Mouse (Mus musculus) liver, adult 2 months (tissue): ENCODE data around the gene Fam160a1. TPM values are rescaled to one million over a fixed set of nuclear protein-coding genes. Genes with fewer than 3 reads are reported as not detected.

Source experiments
- DNase-seq: peaks from one replicate; pipeline ENCODE4 v3.0.0-alpha.2; 2011; ENCODE audit warnings: low read depth, low spot score; ENCODE audit errors: extremely low read depth
- H3K27ac ChIP-seq: fragments of 200-500 bp; replicated peaks from 2 replicates; pipeline ENCODE4 v1.5.1; 2012; ENCODE audit warnings: low read depth, mild to moderate bottlenecking, control low read depth, inconsistent platforms, low read length; ENCODE audit not compliant: insufficient read depth
- H3K27me3 ChIP-seq: fragments of 200-500 bp; 2 replicates; pipeline ENCODE4 v1.6.1; 2012; ENCODE audit warnings: mild to moderate bottlenecking, moderate library complexity, low read length, inconsistent platforms; ENCODE audit not compliant: control insufficient read depth, insufficient read depth
- H3K36me3 ChIP-seq: fragments of 200-500 bp; 2 replicates; pipeline ENCODE4 v1.6.1; 2012; ENCODE audit warnings: low read length, inconsistent platforms; ENCODE audit not compliant: control insufficient read depth, insufficient read depth
- H3K4me1 ChIP-seq: fragments of 200-500 bp; 2 replicates; pipeline ENCODE4 v1.6.1; 2011; ENCODE audit warnings: low read length; ENCODE audit not compliant: control insufficient read depth, insufficient read depth
- H3K4me3 ChIP-seq: fragments of 200-500 bp; 2 replicates; pipeline ENCODE4 v1.5.1; 2011; ENCODE audit warnings: low read depth, mild to moderate bottlenecking, control low read depth, low read length, moderate library complexity; ENCODE audit not compliant: insufficient read depth
- H3K79me2 ChIP-seq: fragments of 200-500 bp; 2 replicates; pipeline ENCODE4 v1.6.1; 2012; ENCODE audit warnings: inconsistent platforms, mild to moderate bottlenecking, low read length, moderate library complexity; ENCODE audit not compliant: control insufficient read depth, insufficient read depth
- H3K9ac ChIP-seq: fragments of 200-500 bp; 2 replicates; pipeline ENCODE4 v1.6.1; 2012; ENCODE audit warnings: low read depth, mild to moderate bottlenecking, control low read depth, inconsistent platforms, low read length
- CTCF ChIP-seq: fragments of 200-500 bp; IDR thresholded peaks from 2 replicates; pipeline ENCODE4 v1.5.1; 2011; ENCODE audit warnings: low read depth, low read length, control low read depth
- POLR2A ChIP-seq: fragments of 200-500 bp; IDR thresholded peaks from 2 replicates; pipeline ENCODE4 v1.6.1; 2011; ENCODE audit warnings: low read length, control low read depth; ENCODE audit not compliant: insufficient read depth; ENCODE audit errors: extremely low read depth
- WGBS: fragments of 180-500 bp; shearing (Covaris S2); methylation state at CpG from one replicate; pipeline ENCODE4 v1.1.7; 2018; 5-methylcytosine and 5-hydroxymethylcytosine counted together
- polyA plus RNA-seq: library from polyadenylated mRNA; depleted of rRNA; stranded (reverse); fragments of >200 nt; gene quantifications from 2 replicates; pipeline ENCODE4 v1.2.3, GENCODE M21; 2012; rRNA removed
- total RNA-seq: library from RNA; depleted of rRNA; stranded (reverse); fragments of >200 nt; gene quantifications from 2 replicates; pipeline ENCODE4 v1.2.3, GENCODE M21; 2014; rRNA removed

Fam160a1 gene
- total RNA-seq = 1.8 and 3.0 TPM in 2 replicates
- 3.4 and 4.7 TPM in 2 replicates for polyA plus RNA-seq

DNA sequence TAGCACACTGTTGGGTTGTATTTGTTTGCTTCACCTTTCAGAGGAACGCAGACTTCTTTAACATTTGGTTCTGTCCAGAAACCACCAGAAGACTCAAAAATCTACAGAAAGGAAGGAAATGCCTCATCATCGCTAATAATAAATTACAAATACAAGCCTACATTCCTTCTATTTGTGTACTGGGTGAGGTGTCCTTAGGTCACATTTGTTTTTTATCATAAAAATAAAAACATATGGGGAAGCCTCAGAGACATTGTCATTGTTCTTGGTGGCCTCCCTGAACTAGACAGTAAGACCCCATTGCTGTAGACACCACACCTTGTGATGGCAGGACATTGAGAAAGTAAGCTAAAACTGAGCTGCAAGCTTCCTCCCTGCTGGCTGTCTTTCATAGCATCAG lies at the start of gene Fam160a1:
Fam160a1 (minus strand) TSS at position 101 of the 400 bp plus-strand sequence.
- Histone ChIP-seq H3K79me2 (peaks cover 4% of the 10 kb centered on the region), H3K36me3 (no peaks in the 10 kb centered on the region), H3K9ac (no peak within 1 kb of the TSS), H3K4me1 (peaks cover 14% of the 10 kb centered on the region), H3K4me3 (no peak within 1 kb of the TSS), H3K27me3 (no peaks in the 10 kb centered on the region), H3K27ac (no peak within 1 kb of the TSS)
- no peak for DNase-seq
- WGBS = 88% methylated on average over 2 of the region's 2 CpGs
- TF ChIP-seq CTCF (no peak), POLR2A (no peak)

DNA sequence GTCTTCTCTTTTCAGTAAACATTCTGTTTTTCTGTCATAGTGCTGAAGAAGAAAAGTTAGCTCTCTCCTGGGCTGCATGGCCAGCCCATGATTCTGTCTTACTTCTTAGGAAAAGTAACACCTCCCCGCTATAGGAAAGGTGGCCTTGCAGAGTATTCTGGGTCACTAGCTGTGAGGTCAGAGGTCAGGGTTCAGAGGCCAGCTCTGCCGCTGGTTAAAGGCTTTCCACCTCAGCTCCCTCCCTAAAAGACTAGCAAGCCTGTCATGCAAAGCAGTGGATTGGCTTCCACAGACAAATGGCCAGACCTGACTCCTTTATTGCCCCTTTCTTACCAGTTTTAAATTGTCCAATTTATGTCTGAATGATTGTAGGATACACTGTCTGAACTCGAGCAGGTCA lies 46.9 kb upstream of the Fam160a1 start:
- Histone ChIP-seq H3K27me3 (no peaks in the 10 kb centered on the region), H3K79me2 (peaks cover 9% of the 10 kb centered on the region; the same call in 1 of the 2 replicates), H3K4me1 (peaks cover 25% of the 10 kb centered on the region), H3K4me3 (no peak overlapping the region), H3K36me3 (no peaks in the 10 kb centered on the region), H3K9ac (no peak overlapping the region), H3K27ac (no peak overlapping the region)
- peak; percentile 56 for DNase-seq
- 8% methylated on average over 3 of the region's 3 CpGs for WGBS
- no peak for TF ChIP-seq POLR2A
- TF ChIP-seq CTCF = no peak

DNA sequence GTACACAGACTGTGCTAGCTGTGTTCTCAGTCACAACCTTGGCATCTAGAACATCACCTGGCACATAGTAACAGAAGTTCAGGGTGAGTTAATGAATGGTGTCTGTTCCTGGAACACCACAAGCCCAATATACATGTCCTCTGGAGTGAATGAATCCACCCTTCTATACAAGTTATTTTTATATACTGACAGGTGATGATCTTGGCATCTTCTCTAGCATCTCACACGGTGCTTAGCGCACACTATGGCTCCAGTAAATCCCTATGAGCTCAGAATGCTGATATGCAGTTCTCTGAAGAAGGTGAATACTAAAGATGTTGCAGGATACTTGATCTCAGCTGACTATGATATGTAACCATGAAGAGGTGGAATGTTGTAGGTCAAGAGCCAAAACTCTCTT lies 45.8 kb upstream of the Fam160a1 start:
- no peaks in the 10 kb centered on the region for H3K36me3 ChIP-seq
- DNase-seq = peak; percentile 78
- 92% methylated on average over 2 of the region's 2 CpGs for WGBS

DNA sequence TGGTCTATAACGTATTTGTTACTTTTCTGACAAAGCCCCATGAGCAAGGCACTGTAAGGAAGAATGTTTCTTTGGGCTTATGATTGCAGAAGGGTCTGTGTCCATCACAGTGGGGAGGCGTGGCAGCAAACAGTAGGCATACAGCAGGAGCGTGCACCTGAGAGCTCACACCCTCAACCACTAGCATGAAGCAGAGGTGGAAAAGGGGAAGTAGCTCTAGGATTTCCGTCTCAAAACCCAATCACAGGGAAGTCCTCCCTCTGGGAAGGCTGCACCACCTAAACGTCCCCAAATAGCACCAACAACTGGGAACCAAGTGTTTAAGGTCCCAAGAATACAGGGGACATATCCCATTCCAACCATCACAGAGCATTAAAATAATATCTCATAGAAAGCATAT lies 43.9 kb upstream of the Fam160a1 start:
- TF ChIP-seq POLR2A = no peak
- TF ChIP-seq CTCF = no peak
- no peak overlapping the region for H3K9ac ChIP-seq
- H3K27me3 ChIP-seq = no peaks in the 10 kb centered on the region

More for the DNA sequence above, 45.8 kb upstream of the Fam160a1 start:
- peaks cover 9% of the 10 kb centered on the region; the same call in 1 of the 2 replicates for H3K79me2 ChIP-seq
- H3K9ac ChIP-seq = no peak overlapping the region
- H3K4me3 ChIP-seq = no peak overlapping the region
- peaks cover 31% of the 10 kb centered on the region for H3K4me1 ChIP-seq
- no peaks in the 10 kb centered on the region for H3K27me3 ChIP-seq
- TF ChIP-seq POLR2A (no peak), CTCF (no peak)
- no peak overlapping the region for H3K27ac ChIP-seq

DNA sequence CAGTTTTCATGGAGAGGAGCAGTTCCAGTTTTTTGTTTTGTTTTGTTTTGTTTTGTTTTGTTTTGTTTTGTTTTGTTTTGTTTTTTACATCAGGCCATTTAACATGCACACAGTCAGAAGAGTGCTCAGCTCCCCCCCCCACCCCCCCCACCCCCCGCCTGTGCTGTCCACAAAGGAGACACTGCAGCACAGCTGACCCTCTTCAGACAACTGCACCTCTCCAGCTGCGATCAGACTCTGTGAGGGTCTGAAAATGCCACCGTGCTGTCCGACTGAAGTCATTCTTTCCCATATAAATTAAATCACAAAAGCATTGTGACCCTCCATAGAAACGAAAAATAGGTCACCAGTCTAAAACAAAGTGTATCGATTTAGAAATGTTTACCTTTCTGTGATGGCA lies 42.2 kb upstream of the Fam160a1 start:
- Histone ChIP-seq H3K9ac (no peak overlapping the region), H3K4me3 (no peak overlapping the region), H3K36me3 (no peaks in the 10 kb centered on the region), H3K27ac (no peak overlapping the region), H3K79me2 (peaks cover 18% of the 10 kb centered on the region; the same call in 1 of the 2 replicates), H3K27me3 (no peaks in the 10 kb centered on the region), H3K4me1 (peaks cover 22% of the 10 kb centered on the region)
- TF ChIP-seq CTCF = no peak
- TF ChIP-seq POLR2A = no peak
- no peak for DNase-seq
- 55% methylated on average over 6 of the region's 6 CpGs for WGBS

More for the DNA sequence above, 43.9 kb upstream of the Fam160a1 start:
- peaks cover 18% of the 10 kb centered on the region; the same call in 1 of the 2 replicates for H3K79me2 ChIP-seq
- H3K36me3 ChIP-seq = no peaks in the 10 kb centered on the region
- DNase-seq = no peak
- H3K27ac ChIP-seq = no peak overlapping the region
- H3K4me1 ChIP-seq = peaks cover 30% of the 10 kb centered on the region
- 90% methylated on average over 5 of the region's 5 CpGs for WGBS
- no peak overlapping the region for H3K4me3 ChIP-seq

DNA sequence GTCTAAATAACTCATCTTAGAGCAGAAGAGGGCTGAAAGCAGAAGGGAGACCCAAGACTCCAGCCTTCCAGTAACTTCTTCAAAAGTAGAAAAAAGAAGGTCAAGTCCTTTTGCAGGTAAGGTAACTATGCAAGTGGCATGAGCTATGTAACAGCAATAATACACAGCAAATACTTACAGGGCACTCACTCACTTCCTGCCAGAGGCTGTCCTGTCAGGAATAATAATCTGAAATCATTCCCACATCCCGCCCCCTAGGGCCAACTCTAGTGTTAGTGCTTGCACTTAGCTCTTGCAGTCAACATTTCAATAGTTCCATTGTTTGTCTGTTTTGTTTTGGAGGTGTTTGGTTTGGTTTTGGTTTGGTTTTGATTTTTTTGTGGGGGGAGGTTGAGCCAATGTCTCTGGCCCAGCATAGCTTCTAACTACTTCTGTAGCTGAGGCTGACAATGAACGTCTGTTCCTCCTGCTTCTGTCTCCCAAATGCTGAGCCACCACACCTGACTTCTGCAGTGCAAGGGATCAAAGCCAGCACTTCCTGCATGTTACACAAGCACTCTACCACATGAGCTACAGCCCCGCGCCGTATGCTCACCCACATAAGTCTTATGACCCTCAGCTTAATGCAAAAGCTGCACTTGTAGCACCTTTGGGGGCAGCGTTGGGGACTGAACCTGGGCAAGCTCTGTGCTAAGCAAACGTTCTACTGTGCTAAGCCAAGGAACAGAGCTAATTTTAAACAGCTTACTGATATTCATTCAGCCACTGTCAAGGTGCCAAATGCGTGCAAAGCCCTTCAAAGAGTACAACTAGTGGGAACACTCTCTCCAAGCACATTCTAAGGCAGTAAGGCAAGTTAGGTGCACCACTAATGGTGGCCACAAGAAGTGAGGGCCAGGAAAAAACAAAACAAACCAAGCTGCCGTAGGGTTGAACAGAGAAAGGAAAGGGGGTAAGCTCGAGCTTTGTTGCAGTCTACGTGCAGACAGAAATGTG lies 41.3 kb upstream of the Fam160a1 start:
- peaks cover 21% of the 10 kb centered on the region for H3K4me1 ChIP-seq
- no peak overlapping the region for H3K4me3 ChIP-seq
- no peak overlapping the region for H3K27ac ChIP-seq
- 47% methylated on average over 11 of the region's 11 CpGs for WGBS
- H3K36me3 ChIP-seq = no peaks in the 10 kb centered on the region
- no peak for TF ChIP-seq POLR2A
- TF ChIP-seq CTCF = no peak
- H3K27me3 ChIP-seq = no peaks in the 10 kb centered on the region
- H3K79me2 ChIP-seq = peaks cover 18% of the 10 kb centered on the region; the same call in 1 of the 2 replicates
- H3K9ac ChIP-seq = no peak overlapping the region
- peak; percentile 45 for DNase-seq
